Mouse (Mus musculus) liver, embryonic 14.5 days (tissue): ENCODE results near the gene Fgfr2.

ENCODE experiments used
- CTCF ChIP-seq: IDR thresholded peaks from 2 replicates; pipeline ENCODE4 v1.5.1; 2016; ENCODE audit warnings: antibody characterized with exemption, low read depth, control low read depth
- EP300 ChIP-seq: IDR thresholded peaks from 2 replicates; pipeline ENCODE4 v1.6.1; 2016; ENCODE audit warnings: antibody characterized with exemption, low read depth

DNA sequence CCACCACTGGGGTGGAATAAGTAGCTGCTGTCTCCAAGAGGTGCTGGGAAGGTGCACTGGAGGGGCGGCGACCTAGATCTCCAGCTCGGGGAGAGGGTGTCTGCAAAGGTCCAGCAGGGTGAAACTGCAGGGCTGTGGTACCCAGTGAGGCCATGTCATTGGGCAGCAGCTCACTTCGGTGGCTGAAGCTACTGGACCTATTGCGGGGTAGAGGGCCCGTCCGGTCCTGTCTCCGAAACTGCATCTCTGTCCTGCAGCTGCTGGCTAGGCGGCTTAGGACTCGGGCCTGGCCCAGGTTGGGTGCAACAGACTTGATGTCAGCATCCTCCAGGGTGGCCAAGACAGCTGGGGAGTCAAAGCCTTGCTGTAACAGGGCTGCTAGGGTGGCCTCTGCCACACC lies 109.2 kb downstream of the Fgfr2 start:
- TF ChIP-seq CTCF (no peak), EP300 (no peak)
